Mouse (Mus musculus) MN1 (cell line): Measurements from ENCODE around the gene Fcamr.

Experiments used
- DNase-seq: peaks from one replicate; pipeline ENCODE4 v3.0.0-alpha.2; 2016; ENCODE audit warnings: low spot score

Gene Fcamr

DNA sequence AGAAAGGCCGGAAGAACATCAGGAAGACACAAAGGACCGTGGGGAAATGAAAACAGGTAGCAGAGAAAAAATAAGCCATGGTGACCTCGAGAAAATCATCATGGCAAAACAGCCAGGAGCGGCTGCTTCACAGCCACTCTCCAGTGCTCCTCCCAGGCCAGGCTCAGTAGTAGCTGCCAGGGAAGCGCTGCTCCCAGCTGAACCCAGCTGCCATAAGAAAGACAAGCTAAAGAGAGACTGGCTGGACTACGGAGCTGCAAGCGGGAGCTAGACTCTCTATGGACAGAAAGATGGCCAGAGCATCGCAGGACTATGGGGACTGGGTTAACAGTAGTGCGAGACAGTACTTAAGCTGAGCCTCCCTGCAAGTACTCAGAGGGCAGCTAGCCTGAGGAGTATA, 54.1 kb downstream of the Fcamr start:
- DNase-seq = no peak

DNA sequence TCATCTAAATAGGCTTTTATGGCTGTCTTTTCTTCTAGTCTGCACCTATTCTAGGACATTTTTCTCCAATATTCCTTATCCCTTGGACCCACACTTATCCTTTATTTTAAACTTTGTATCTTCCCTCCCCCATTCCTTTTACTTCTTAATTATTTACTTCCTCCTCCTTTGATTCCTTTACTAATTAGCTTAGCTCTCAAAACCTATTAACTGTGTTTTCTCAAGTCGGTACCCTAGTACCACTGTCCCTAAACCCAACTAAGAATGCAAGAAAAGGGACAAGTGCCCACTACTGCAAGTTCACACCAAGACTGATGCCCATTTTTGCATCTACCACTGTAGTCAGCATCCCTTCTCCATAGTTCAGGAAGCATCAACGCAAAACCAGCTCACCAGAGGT, 55.0 kb downstream of the Fcamr start:
- no peak for DNase-seq

DNA sequence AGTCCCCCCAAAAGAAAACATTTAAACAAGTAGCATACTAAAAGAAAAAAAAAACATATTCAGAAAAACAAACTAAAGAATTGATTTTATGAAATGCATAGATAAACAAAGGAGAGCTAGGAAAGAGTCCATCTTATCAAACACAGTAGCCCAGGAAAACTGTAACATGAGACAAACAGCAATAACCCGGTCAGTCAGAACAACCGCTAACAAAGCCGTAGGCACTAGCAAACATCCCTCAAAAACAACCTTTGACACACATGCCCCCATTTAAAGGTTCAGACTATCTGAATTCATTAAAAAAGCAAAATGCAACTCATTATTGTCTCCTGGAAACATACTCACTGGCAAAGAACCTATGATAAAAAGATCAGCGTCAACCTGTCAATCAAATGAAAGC, 56.8 kb downstream of the Fcamr start:
- DNase-seq = no peak

GRCm38 (mm10) chr1:130864238-130864637, 63.5 kb downstream of the Fcamr start:
- no peak for DNase-seq
